Mouse (Mus musculus) lung, embryonic 16.5 days (tissue): ENCODE data around the gene Phf10. TPM values are rescaled to one million over a fixed set of nuclear protein-coding genes. Genes with fewer than 3 reads are reported as not detected.

Experiments used
- ATAC-seq: fragments of 200-750 bp; cut with Nextera tagmentation; 2 replicates; pipeline ENCODE4 v1.8.0; 2017; ENCODE audit warnings: low read depth, mild to moderate bottlenecking, moderate library complexity
- H3K27ac ChIP-seq: fragments of 300-500 bp; sonication (generic); 2 replicates; pipeline ENCODE4 v1.5.1; 2014; ENCODE audit warnings: mild to moderate bottlenecking, control low read depth, low read length
- H3K27me3 ChIP-seq: fragments of 300-500 bp; sonication (generic); 2 replicates; pipeline ENCODE4 v1.6.1; 2014; ENCODE audit warnings: low read depth, low read length, mixed read lengths; ENCODE audit not compliant: control insufficient read depth, insufficient read depth
- H3K36me3 ChIP-seq: fragments of 300-500 bp; sonication (generic); 2 replicates; pipeline ENCODE4 v1.6.1; 2014; ENCODE audit warnings: low read length; ENCODE audit not compliant: control insufficient read depth, insufficient read depth
- H3K4me1 ChIP-seq: fragments of 300-500 bp; sonication (generic); replicated peaks from 2 replicates; pipeline ENCODE4 v1.6.1; 2014; ENCODE audit warnings: low read length, mixed read lengths; ENCODE audit not compliant: control insufficient read depth, insufficient read depth
- H3K4me2 ChIP-seq: fragments of 300-500 bp; sonication (generic); 2 replicates; pipeline ENCODE4 v1.6.1; 2014; ENCODE audit warnings: low read depth, low read length, control low read depth
- H3K4me3 ChIP-seq: fragments of 300-500 bp; sonication (generic); 2 replicates; pipeline ENCODE4 v1.5.1; 2014; ENCODE audit warnings: mild to moderate bottlenecking, low read length, control low read depth
- H3K9ac ChIP-seq: fragments of 300-500 bp; sonication (generic); 2 replicates; pipeline ENCODE4 v1.6.1; 2014; ENCODE audit warnings: low read length, control low read depth
- H3K9me3 ChIP-seq: fragments of 300-500 bp; sonication (generic); 2 replicates; pipeline ENCODE4 v1.6.1; 2016; ENCODE audit warnings: low read length; ENCODE audit not compliant: control insufficient read depth
- whole genome bisulfite sequencing: fragments of 180-500 bp; shearing (Covaris S2); extraction: QIAGEN DNeasy Blood & Tissue Kit; methylation state at CpG from one replicate; pipeline ENCODE4 v1.1.7; 2014; 5-methylcytosine and 5-hydroxymethylcytosine counted together
- polyA plus RNA-seq: library from polyadenylated mRNA; unstranded; fragments of >200 nt; fragmentation: Nextera tagmentation; extraction: Ambion mirVana; gene quantifications from 2 replicates; pipeline ENCODE4 v1.2.1, GENCODE M21; 2015

Gene Phf10
- polyA plus RNA-seq, 1 experiment from 2014 or later: 36.1 TPM

DNA sequence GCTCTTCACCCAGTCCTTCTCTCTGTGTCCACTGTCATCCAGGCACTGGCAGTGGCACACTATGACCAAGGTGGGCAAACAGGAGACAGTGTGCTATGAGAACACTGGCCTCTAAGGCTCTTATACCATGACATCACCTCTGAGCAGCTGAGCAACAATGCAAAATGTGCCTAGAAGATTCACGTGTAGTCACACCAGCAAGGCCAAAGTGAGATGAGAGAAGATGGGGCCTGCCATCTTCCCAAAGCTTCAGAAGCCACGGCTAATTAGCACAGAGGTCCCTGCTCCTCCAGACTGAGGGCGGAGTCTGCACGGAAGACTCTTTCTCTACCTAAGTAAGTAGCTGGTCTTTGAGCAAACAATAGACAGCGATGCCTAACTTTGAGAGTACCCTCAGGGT, 32.4 kb downstream of the Phf10 start:
- Histone ChIP-seq H3K9ac (no peak overlapping the region), H3K9me3 (no peaks in the 10 kb centered on the region), H3K27ac (no peak overlapping the region), H3K36me3 (no peaks in the 10 kb centered on the region), H3K4me2 (no peak overlapping the region), H3K27me3 (no peaks in the 10 kb centered on the region), H3K4me3 (no peak overlapping the region), H3K4me1 (no peaks in the 10 kb centered on the region)
- no peak for ATAC-seq
- WGBS: 61% methylated on average over 5 of the region's 5 CpGs

DNA sequence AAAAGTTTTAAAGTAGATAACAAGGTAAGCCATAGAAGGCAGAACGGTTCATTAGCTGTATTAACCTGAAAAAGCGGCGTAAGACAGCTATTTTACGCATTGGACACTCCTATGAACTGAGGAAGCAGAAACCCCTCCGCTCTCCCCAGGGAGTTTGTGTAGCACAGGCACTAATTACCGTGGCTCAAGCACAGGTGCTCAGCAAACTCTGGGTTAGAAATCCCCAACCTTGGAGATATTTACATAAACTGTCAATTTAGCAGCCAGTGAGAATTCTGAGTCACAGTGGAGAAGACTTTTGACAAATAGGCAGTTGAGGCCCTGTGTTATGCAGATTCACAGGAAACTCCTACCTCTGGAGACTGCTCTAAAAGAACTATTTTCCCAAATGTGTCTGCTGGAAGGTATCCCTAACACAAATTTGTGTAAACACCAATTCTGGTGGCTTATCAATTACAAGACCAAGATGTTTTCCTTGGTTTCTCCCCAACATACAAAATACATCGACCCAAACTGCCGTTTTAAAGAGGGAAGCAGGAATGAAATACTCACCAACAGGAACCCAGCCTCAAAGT, 33.3 kb downstream of the Phf10 start:
- no peaks in the 10 kb centered on the region for H3K9me3 ChIP-seq
- H3K4me2 ChIP-seq: no peak overlapping the region
- no peak overlapping the region for H3K9ac ChIP-seq
- H3K4me1 ChIP-seq: no peaks in the 10 kb centered on the region
- no peak overlapping the region for H3K27ac ChIP-seq
- WGBS: 72% methylated on average over 8 of the region's 8 CpGs
- H3K27me3 ChIP-seq: no peaks in the 10 kb centered on the region
- no peak for ATAC-seq
- no peaks in the 10 kb centered on the region for H3K36me3 ChIP-seq
- H3K4me3 ChIP-seq: no peak overlapping the region

DNA sequence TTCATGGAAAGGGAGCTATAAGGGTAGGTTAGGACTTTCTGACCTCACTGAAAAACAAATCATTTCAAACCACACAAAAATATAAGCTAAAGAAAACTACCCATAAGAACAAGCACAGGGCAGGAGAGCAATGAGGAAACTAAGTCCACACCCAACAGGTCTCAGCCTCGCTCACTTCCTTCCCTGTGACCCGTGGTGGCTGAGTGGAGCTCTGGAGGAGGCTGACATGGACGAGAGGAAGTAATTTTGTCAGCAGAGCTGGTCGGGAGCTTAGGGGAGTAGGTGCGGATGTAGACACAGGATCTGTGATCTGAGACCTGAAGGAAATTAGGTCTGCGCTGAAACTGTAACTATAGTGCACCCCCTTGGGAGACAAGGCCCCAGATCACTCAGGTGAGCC, 39.5 kb downstream of the Phf10 start:
- no peak for ATAC-seq
- Histone ChIP-seq H3K27me3 (no peaks in the 10 kb centered on the region), H3K27ac (no peak overlapping the region), H3K4me1 (no peaks in the 10 kb centered on the region), H3K9ac (no peak overlapping the region), H3K9me3 (no peaks in the 10 kb centered on the region), H3K36me3 (no peaks in the 10 kb centered on the region), H3K4me3 (no peak overlapping the region), H3K4me2 (no peak overlapping the region)
- WGBS: 44% methylated on average over 6 of the region's 6 CpGs

- Histone ChIP-seq H3K36me3 (no peaks in the 10 kb centered on the region), H3K4me1 (no peaks in the 10 kb centered on the region), H3K4me3 (no peak overlapping the region), H3K27me3 (no peaks in the 10 kb centered on the region), H3K9ac (no peak overlapping the region), H3K27ac (no peak overlapping the region), H3K9me3 (no peaks in the 10 kb centered on the region), H3K4me2 (no peak overlapping the region)
- WGBS: 73% methylated on average over 8 of the region's 8 CpGs
- ATAC-seq: no peak
Measured at GRCm38 (mm10) chr17:14917866-14918265, 43.2 kb downstream of the Phf10 start.

GRCm38 (mm10) chr17:14914401-14914800, 46.7 kb downstream of the Phf10 start:
- no peak overlapping the region for H3K9ac ChIP-seq
- no peak for ATAC-seq

GRCm38 (mm10) chr17:14912981-14913380, 48.1 kb downstream of the Phf10 start:
- Histone ChIP-seq H3K4me1 (no peaks in the 10 kb centered on the region), H3K36me3 (no peaks in the 10 kb centered on the region), H3K4me3 (no peak overlapping the region), H3K9ac (no peak overlapping the region), H3K9me3 (no peaks in the 10 kb centered on the region), H3K4me2 (no peak overlapping the region), H3K27ac (no peak overlapping the region), H3K27me3 (no peaks in the 10 kb centered on the region)
- 83% methylated on average over 8 of the region's 8 CpGs for WGBS
- ATAC-seq: no peak

More at GRCm38 (mm10) chr17:14914401-14914800, 46.7 kb downstream of the Phf10 start:
- H3K27me3 ChIP-seq: no peaks in the 10 kb centered on the region
- no peak overlapping the region for H3K27ac ChIP-seq
- no peaks in the 10 kb centered on the region for H3K36me3 ChIP-seq
- H3K4me2 ChIP-seq: no peak overlapping the region
- H3K9me3 ChIP-seq: no peaks in the 10 kb centered on the region
- H3K4me3 ChIP-seq: no peak overlapping the region
- no peaks in the 10 kb centered on the region for H3K4me1 ChIP-seq
- WGBS: 78% methylated on average over 4 of the region's 4 CpGs

- Histone ChIP-seq H3K4me1 (no peaks in the 10 kb centered on the region), H3K27me3 (no peaks in the 10 kb centered on the region), H3K27ac (no peak overlapping the region), H3K36me3 (no peaks in the 10 kb centered on the region), H3K4me2 (no peak overlapping the region), H3K9ac (no peak overlapping the region), H3K9me3 (no peaks in the 10 kb centered on the region), H3K4me3 (no peak overlapping the region)
- 46% methylated on average over 6 of the region's 6 CpGs for WGBS
- no peak for ATAC-seq
Measured at GRCm38 (mm10) chr17:14912420-14912819, 48.7 kb downstream of the Phf10 start.

GRCm38 (mm10) chr17:14910771-14911170, 50.3 kb downstream of the Phf10 start:
- Histone ChIP-seq H3K36me3 (no peaks in the 10 kb centered on the region), H3K4me3 (no peak overlapping the region), H3K9me3 (no peaks in the 10 kb centered on the region), H3K9ac (no peak overlapping the region), H3K4me2 (no peak overlapping the region), H3K27me3 (no peaks in the 10 kb centered on the region; the same call in 1 of the 2 replicates), H3K4me1 (no peaks in the 10 kb centered on the region), H3K27ac (no peak overlapping the region)
- no peak for ATAC-seq
- 91% methylated on average over 5 of the region's 5 CpGs for WGBS

DNA sequence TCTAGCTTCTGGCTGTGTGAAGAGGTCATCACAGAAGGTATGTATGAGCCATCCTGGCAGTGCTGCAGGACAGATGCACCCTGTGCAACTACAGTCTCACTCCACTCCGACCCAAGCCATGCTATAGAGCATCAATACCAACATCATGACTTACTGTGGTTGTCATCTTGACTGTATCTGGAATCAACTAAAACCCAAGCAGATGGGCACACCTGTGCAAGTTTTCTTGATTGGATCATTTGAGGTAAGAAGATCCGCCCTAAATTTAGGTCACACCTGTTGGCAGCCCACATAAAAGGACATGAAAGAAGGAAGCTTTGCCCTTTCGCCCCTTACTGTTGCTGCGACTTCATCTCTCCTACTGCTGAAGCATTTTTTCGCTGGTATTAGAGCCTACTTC, 51.7 kb downstream of the Phf10 start:
- Histone ChIP-seq H3K4me1 (no peaks in the 10 kb centered on the region), H3K27me3 (no peaks in the 10 kb centered on the region; the same call in 1 of the 2 replicates), H3K36me3 (no peaks in the 10 kb centered on the region), H3K27ac (no peak overlapping the region), H3K4me3 (no peak overlapping the region), H3K9ac (no peak overlapping the region), H3K4me2 (no peak overlapping the region), H3K9me3 (no peaks in the 10 kb centered on the region)
- ATAC-seq: no peak
- 74% methylated on average over 5 of the region's 5 CpGs for WGBS

- no peak for ATAC-seq
- Histone ChIP-seq H3K4me1 (no peaks in the 10 kb centered on the region), H3K4me2 (no peak overlapping the region), H3K9me3 (no peaks in the 10 kb centered on the region), H3K27me3 (peaks cover 2% of the 10 kb centered on the region; the same call in 1 of the 2 replicates), H3K36me3 (no peaks in the 10 kb centered on the region), H3K27ac (no peak overlapping the region), H3K4me3 (no peak overlapping the region), H3K9ac (no peak overlapping the region)
- 54% methylated on average over 12 of the region's 12 CpGs for WGBS
Measured at GRCm38 (mm10) chr17:14907136-14907535, 53.9 kb downstream of the Phf10 start.
